Mouse (Mus musculus) kidney, postnatal 10 days (tissue): ENCODE results near the gene Tex22.

Experiments
- DNase-seq: peaks from one replicate; pipeline ENCODE4 v3.0.0; 2021; ENCODE audit warnings: mixed read lengths

Gene Tex22

DNA sequence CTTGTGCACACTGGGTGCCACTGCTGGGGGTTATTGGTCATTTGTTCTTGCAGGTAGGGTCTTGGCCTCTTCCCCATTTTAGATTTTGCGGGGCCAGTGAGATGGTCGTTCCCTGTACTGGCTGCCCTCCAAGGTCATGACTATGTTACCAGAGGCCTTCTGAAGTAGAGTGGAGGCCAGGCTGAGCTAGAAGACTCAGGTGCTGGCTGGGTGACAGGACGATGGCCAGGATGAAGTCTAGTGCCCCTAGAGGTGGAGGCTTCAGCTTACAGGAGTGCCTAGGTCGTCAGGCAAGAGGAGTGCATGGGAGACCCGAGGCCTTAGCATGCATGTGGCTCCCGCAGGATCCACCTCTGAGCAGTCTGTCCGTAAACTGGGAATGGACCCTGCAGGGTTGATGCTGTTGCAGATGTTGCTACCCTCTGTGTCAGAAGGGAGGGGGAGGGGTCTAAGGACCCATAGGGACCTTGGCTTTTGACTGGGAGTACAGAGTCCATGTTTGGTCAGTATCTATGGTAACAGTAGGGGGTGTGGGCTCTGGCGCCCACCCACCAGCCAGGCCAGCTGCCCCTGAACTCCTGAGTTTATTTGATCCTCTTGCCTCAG is 29.6 kb downstream of the Tex22 start:
- no peak for DNase-seq

DNA sequence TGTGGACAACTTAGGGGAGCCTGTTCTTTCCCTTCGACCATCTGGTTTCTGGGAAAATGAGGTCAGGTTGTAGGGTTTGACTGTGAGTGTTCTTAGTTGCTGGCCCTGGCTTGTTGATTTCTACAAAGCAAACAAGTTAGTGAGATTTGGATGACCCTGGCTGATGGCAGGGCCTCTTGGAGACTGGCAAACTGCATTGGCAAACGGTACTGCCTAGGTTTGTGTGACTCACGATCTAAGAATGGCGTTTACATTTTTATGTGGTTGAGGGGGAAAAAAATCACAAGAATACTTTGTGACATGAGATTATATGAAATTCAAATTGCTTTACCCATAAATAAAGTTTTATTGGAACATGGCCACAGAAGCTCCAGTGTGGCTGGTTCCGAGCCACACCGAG is 32.1 kb downstream of the Tex22 start:
- DNase-seq: no peak

DNA sequence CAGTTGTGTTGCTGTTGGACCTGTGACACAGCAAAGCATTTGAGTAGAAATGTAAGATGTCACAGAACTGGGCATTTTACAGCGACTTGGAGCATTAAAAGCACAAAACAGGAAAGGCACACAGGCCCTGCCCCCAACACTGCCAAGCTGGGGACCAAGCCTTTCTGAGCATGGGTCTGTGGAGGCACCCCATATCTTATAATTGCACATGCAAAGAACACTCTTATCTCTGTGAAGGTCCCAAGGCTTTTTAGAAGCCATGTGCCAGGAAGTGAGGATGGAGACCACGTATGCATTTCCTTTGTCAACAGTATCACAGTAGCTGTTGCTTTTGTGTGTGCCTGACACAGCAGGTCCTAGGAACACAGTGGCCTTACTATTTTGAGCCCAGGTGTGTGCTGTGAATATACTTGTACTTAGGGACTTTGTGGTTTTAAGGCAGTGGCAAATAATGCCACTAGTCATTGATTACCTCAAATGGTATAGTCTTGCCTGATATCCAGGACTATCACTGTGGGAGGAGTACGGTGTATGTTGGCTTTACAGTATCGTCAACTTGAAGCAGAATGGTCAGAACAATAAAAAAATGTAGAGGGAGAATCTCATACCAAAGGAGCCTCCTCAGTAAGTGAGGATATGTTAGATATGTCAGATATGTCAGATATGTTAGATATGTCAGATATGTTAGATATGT is 33.3 kb downstream of the Tex22 start:
- no peak for DNase-seq

DNA sequence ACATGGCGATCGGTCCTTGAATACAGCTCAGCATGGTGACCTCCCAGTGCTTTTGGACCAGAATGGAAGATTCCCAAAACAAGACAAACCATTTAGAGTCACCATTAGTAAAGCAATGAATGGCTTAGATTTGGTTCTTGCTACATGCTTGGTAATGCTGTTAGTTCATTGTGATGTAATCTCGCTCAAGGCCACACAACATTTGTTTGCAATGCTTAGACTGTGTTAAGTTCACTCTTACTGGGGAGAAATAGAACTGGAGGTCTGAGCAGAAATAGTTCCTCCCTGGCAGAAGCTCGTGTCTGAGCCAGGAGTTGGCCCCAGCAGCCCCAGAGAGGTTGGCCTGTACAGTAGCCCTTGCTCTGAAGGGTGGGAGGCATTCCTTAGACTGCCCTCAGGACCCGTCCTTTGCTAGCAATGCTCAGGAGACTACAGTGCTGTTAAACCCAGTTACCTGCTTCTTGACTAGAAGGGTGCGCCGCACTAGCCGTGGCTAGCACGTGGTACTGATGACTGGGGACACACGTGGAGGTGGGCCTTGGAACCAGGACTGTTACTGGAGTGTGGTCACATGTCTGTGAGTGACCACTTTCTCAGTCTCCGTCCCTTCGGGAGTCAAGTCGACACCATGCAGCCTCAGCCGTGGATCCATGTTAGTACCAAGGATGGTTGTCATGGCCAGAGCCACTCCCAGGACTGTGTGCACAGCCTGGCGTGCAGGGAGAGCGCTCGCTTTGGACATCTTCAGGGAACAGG is 34.4 kb downstream of the Tex22 start:
- DNase-seq: no peak

DNA sequence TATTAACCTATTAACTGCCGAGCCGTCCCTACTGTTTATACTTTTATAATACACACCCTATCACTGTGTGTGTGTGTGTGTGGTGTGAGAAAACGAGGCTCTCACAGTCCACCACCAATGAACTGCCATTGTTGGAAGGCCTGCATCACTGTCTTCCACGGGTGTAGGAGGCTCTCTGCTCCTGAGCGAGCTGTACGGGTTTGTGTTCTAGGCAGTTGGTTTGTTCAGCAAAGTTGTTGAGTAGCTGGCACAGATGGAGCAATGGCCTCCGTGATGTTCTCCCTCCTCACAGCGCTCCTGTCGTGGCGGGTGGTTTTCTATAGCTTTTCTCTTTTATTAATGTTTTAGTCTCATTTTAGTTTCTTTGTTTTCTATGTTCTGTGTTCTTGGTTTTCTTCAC is 35.5 kb downstream of the Tex22 start:
- no peak for DNase-seq

DNA sequence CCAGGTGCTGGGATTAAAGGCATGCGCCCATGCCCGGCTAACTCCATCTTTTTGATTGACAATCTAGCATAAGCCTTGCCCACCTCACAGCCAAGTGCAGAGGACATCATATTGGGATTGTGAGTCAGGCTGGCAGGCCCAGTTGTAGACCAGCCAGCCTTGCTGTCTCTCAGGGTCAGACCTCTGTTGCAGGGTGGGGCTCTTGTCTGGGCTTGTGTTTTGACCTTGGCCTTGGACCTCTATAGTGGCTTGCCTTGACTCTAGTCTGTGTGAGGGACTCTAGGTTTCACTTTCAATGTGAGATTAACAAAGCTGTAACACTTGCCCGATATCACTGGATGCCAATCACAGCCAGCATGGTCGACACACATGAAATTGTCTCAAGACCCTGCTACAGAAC is 39.8 kb downstream of the Tex22 start:
- DNase-seq: no peak

DNA sequence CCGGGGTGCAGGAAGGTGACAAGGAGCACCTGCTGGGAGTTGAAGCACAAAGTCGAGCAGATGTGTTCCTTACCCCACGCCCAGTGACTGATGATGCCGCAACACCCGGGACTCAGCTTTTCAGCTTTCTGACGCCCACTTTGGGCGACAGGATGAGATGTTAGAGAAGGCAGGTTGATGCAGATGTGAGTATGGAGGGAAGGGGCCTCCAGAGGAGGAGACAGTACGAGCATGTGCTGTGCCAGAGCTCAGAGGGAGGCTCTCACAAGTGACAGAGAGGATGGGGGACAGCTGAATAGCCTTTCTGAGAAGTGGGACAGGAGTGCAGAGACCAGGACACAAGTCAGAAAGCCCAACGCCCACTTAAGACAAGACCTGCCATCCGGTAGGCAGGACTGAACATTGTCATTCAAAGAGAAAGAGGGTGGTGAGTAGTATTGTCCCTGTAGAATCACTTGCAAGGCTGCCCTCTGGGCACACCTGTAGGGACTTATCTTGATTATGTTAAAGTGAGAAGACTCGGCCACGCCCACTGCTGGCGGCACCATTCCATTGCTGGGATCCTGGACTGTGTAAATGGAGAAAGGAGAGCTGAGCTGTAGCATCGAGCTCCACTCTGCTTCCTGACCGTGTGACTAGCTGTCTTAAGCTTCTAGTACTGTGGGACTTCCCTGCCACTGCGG is 40.7 kb downstream of the Tex22 start:
- no peak for DNase-seq

DNA sequence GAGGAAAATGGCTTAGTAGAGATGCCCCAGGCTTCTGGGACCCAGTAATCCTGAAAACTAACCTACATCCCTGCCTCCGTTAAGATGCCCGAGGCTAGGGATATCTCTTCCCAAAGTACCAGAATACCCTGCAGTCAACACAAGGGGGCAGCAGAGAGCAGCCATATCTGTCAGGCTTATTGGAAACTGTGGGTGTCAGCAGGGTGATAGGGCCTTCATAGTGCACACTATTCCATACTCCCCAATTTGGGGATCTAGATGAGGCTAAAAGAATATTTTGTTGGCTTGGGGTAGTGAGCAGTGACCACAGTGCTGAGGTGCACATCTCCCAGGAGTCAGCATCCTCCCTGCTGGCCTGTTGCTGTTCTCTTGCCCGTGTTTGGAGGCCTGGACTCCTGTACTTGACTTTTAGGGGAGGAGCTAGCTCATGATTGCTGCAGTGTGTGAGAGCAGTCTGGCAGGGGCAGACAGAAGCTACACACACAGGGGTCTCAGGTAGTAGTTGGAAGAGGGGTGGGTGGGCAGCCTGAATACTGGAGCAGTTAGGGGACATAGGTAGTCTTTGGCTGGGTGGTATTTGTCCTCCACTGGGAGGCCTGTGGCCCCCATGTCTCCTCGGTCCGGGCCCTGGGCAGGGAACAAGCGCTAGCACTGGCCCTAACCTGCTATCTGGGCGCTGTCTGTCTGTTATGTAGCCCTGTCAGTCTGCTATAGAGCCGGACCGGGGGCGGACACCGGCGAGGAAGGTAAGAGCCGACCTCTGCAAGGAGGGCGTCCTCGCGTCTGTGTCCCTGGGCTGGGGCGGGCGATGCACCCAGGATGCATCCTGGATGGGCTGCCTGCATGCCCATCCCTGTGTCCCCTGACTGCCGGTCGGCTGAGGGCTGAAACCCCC is 45.5 kb downstream of the Tex22 start:
- DNase-seq: peak; percentile 90

DNA sequence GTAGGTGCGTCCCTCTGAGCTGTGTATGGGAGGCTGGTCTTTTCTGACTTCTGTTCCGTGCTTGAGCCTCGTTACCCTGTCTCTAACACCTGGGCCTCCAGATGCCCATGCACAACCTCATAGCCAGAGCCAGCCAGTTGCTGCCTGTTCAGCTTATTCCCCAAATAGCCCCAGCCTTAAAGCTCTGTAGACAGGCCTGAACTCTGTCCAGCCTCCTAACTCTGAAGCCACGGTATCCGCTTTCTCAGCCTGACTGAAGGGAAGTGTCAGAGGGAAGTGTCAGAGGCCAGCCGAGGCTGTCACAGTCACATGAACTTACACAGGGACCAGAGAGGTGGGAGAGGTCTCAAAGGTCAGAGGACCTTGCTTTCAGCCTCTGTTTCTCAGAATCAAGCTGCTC is 50.4 kb downstream of the Tex22 start:
- DNase-seq: no peak

DNA sequence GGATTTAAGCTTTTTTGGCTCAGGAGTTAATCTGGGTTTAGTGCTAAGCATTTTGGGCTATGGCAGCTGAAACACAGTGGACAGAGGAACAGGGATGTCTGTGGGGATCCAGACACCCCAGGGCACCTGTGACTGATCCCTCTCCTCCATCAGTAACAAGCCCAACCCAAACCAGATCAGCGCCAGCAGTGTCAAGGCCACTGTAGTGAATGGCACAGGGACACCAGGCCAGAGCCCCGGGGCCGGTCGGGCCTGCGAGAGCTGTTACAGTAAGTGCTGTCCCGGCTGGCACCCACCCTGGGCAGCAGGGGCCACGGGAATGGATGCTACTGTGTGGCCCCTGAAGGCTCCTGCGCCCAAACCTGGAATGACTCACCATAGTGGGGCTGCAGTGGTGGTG is 56.4 kb downstream of the Tex22 start:
- DNase-seq: no peak

DNA sequence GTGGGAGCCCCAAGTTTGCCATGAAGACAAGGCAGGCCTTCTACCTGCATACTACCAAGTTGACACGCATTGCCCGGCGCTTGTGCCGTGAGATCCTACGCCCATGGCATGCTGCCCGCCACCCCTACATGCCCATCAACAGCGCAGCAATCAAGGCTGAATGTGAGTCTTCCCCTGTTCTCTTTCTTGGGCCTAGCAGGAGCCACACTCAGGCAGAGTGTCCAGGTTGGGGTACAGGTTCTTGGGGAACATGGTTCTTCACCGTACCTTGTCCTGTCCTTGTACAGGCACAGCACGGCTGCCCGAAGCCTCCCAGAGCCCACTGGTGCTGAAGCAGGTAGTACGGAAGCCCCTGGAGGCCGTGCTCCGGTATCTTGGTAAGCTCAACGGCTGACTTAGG is 57.3 kb downstream of the Tex22 start:
- DNase-seq: no peak

DNA sequence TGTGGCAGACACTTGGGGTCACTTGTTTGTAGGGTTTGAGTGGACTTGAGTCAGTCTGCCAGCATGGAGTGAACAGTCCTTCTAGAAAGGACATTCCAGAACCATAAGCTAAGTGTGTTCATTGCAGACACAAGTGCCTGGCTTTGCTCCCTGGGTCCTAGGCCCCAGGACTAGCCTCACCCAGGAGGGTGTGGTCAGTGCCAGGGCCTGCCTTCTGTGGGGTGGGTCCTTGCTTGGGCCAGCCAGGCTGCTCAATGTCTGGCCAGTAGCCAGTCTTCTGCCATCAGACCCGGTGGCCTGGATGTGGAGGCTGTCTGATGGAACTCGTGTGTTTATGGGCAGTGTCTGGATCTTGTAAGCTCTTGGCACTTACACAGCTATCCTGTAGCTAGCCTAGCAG is 58.3 kb downstream of the Tex22 start:
- DNase-seq: peak; percentile 49

DNA sequence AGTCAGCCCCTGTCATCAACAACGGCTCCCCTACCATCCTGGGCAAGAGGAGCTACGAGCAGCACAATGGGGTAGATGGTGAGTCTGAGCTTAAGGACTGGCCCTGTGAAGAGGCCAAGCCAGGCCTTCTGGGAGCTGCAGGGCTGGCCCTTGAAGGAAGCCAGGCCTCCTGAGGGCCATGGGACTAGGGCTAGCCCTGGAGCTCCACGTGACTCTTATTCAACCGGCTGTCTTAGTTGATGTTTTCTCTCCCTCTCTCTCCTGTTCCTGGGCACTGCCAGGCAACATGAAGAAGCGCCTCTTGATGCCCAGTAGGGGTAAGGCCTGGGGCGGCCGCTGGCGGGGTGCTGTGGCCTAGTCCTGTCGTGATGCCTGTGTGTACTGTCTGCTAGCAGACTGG is 59.0 kb downstream of the Tex22 start:
- DNase-seq: no peak

DNA sequence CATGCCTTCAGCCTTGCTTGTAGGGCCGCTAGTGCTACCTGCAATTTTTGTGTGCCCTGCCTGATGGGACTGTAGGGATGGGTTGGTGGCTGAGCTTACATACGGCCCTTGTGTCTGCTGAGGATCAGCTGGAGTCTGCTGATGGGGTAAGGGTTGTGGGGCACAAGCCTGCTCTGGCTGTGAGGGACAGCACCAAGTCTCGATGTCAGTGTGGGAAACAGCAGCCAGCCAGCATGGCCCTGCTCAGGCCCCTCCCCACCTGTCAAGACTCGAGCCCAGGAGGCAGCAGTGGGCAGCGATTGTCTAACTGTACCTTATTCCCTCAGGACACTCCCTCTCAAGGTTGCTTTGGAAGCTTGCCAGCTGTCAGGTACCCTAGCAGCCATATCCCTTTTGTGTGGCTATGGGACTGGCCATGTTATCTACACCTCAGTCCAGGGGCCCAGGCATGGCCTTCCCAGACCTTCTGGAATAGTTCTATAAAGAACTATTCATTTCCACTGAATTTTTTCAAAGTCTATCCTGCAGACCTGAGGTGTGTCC is 59.6 kb downstream of the Tex22 start:
- DNase-seq: no peak

DNA sequence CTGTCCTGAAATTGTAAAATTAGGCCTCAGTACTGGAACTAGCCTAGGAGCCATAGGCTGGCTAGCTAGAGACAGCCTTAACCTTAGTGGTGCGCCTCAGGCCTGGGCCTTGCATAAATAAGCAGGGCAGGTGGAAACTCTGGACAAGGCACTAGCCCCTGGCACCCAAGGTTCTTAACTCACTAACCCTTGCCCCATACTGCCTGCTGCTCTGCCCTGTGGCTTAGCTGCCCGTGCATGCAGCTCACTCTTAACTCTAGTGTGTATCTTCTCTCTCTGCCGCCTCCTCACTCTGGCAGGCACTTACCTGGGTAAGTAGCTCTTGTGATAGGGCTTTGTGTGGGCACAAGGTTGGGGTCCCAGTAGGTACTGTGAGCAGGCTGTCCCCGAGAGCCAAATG is 60.2 kb downstream of the Tex22 start:
- DNase-seq: no peak

DNA sequence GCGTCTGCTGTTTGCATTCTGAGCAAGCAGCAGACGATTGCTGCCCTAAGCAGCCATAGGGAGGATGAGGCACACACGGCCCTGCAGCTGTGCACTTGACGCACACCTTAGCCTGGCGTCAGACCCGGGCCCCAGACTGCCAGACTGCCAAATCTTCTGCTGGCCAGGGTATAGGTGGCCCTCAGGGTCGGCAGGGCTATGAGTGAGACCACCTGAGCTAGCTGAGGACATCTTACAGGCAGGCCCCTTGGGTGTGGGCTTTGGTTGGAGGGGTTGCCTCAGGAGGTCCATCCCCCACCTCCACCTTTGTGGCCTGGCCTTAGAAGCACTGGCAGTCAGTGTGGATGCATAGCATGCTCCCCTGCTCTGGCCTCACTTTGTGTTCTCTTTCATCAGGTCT is 61.1 kb downstream of the Tex22 start:
- DNase-seq: no peak

DNA sequence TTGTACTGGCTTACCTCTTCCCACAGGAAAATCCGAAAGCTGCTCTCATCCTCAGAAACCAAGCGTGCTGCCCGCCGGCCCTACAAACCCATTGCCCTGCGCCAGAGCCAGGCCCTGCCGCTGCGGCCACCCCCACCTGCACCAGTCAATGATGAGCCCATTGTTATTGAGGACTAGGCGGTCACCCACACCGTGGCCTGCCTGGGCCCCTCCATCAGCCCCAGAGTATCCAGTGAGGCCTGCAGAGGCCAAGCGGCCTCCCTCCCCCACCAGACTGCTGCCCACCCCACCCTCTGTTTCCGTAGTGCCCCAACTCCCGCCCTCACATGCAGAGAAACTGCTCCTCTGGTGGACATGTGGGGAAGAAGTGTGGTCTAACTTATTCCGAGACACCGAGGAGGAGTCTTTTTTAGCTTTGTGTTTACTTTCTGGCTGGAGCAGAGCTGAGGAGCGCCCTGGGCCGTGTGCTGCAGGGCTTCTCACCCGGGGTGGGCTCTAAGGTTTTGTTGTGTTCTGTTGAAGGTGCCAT is 62.3 kb downstream of the Tex22 start:
- no peak for DNase-seq

DNA sequence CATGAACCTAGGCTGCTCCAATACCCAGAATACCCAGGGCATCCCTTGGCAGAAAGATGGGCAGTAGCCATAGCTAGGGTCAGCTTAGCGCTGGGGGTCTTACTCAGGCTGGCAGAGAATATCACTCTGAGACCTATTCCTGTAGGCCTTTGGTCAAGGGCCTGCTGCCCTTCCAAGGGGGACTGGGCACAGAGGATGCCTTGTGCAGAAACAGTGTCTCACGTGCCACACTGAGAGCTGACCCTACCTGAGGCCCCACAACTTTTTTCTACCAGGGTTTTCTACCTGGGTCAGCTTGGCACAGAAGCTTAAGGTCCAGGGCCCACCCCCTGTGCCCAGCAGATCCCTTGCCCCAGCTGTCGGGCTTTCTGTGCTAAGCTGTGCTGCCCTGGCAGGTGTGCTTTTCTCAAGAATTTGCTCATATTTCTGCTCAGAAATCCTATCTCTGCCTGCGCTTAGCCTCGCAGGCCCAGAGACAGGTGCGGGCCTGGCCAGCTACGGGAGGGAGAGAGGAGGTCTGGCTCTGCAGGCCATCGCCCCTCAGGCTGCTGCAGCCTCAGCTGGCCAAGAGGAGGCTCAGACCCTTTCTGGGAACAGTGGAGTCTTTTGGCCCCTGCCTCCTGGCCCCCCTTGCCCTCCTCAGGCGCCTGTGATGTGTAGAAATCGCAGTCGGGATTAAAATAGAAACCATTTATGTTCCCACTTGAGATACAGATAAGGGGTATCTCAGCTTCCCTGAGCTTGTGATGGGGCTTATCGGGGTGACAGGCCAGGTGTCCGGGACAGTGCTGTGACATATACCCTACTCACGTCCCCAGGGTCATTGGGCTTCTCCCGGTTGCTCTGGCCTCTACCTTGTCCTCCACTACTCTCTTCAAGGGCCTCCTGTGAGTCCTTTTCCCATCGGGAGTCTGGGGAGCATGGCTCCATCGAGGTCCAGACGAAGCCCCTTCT is 63.2 kb downstream of the Tex22 start:
- no peak for DNase-seq

DNA sequence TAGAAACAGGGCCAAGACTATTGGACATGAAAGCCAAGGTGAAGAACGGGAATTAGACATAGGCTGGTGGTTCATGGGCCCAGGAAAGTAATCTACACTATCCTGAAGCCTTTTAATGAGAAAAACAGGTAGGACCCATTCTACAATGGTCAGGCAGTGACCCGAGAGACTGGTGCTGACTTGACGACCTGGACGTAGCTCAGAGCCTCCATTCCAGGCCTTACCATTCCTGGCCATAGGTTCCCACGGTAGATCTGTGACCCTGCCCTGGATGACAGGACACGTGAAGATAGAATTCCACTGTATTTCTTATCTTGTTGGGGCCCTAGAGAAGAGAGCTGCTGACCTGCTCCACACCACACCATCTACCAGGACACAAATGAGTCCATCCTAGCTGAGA is 64.0 kb downstream of the Tex22 start:
- DNase-seq: no peak
